Mouse (Mus musculus) heart, embryonic 12.5 days (tissue): ENCODE data around the gene Pla2g4f. TPM values are rescaled to one million over a fixed set of nuclear protein-coding genes. Genes with fewer than 3 reads are reported as not detected.

ENCODE experiments used
- ATAC-seq: fragments of 200-750 bp; cut with Nextera tagmentation; 2 replicates; pipeline ENCODE4 v1.8.0; 2017; ENCODE audit warnings: moderate TSS enrichment, moderate library complexity; ENCODE audit not compliant: insufficient number of reproducible peaks, low FRiP score
- H3K27ac ChIP-seq: fragments of 300-500 bp; sonication (generic); 2 replicates; pipeline ENCODE4 v1.5.1; 2016; ENCODE audit warnings: mild to moderate bottlenecking, moderate library complexity; ENCODE audit not compliant: poor library complexity, severe bottlenecking
- H3K27me3 ChIP-seq: fragments of 300-500 bp; sonication (generic); replicated peaks from 2 replicates; pipeline ENCODE4 v1.6.1; 2016; ENCODE audit warnings: mild to moderate bottlenecking, moderate library complexity
- H3K36me3 ChIP-seq: fragments of 300-500 bp; sonication (generic); 2 replicates; pipeline ENCODE4 v1.6.1; 2016; ENCODE audit warnings: mild to moderate bottlenecking, moderate library complexity
- H3K4me1 ChIP-seq: fragments of 300-500 bp; sonication (generic); replicated peaks from 2 replicates; pipeline ENCODE4 v1.6.1; 2016; ENCODE audit warnings: mild to moderate bottlenecking
- H3K4me2 ChIP-seq: fragments of 300-500 bp; sonication (generic); 2 replicates; pipeline ENCODE4 v1.6.1; 2016; ENCODE audit warnings: mild to moderate bottlenecking, moderate library complexity
- H3K4me3 ChIP-seq: fragments of 300-500 bp; sonication (generic); 2 replicates; pipeline ENCODE4 v1.5.1; 2016; ENCODE audit warnings: mild to moderate bottlenecking
- H3K9ac ChIP-seq: fragments of 300-500 bp; sonication (generic); 2 replicates; pipeline ENCODE4 v1.6.1; 2016; ENCODE audit warnings: mild to moderate bottlenecking, moderate library complexity
- H3K9me3 ChIP-seq: fragments of 300-500 bp; sonication (generic); replicated peaks from 2 replicates; pipeline ENCODE4 v1.6.1; 2016; ENCODE audit warnings: mild to moderate bottlenecking, moderate library complexity
- WGBS: fragments of 180-500 bp; shearing (Covaris S2); methylation state at CpG from one replicate; pipeline ENCODE4 v1.1.7; 2016; 5-methylcytosine and 5-hydroxymethylcytosine counted together
- polyA plus RNA-seq: library from polyadenylated mRNA; unstranded; fragments of >200 nt; fragmentation: Nextera tagmentation; extraction: Ambion mirVana; gene quantifications from 2 replicates; pipeline ENCODE4 v1.2.1, GENCODE M21; 2016

Gene Pla2g4f
- not detected in 2 replicates for polyA plus RNA-seq

DNA sequence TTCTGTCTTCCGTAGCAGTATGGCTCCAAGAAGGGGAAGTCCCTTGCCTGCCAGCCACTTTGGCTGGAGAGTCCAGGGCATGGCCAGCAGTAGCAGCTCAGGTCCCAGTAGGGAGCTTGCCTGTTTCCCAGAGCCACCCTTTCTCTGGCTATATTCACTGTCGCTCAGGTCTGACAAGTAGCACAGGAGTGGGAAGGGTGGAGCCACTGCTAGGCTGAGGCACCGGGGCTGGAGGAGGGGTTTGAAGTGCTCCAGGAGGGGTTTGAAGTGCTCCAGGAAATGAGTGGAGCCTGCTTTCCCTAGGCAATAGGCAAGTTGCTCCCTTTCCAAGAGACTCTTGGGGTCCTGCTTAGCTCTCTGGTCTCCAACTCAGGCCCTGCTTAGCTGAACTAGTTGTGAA is at the start of gene Pla2g4f:
Gene Pla2g4f, minus strand, starts transcription at position 190 of the 400 bp plus-strand sequence.
- H3K9ac ChIP-seq = no peak within 1 kb of the TSS
- no peak for ATAC-seq
- WGBS = 43% methylated on average over 3 of the region's 3 CpGs
- H3K27me3 ChIP-seq = no peaks in the 10 kb centered on the region
- no peak within 1 kb of the TSS for H3K4me3 ChIP-seq
- no peak within 1 kb of the TSS for H3K27ac ChIP-seq
- H3K4me2 ChIP-seq = no peak within 1 kb of the TSS
- H3K36me3 ChIP-seq = peaks cover 36% of the 10 kb centered on the region
- H3K9me3 ChIP-seq = no peaks in the 10 kb centered on the region
- peaks cover 6% of the 10 kb centered on the region; the same call in 1 of the 2 replicates for H3K4me1 ChIP-seq

DNA sequence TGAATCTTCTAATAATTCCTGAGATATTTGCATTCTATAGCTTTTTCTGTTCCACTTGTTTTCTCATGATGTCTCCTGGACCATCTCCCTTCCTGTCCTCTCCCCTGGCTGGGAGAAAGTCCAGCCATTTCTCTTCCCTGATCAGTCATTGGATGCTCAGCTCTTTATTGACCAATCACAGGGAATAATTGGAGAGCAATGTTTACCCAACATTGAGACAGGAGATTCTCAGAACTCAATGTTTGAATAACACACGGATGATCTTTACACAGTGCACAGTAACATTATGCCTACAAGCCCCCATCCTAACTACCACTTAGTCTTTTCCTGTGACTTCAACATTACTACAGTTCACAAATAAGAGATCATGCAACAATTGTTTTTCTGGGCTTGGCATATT is 46.5 kb upstream of the Pla2g4f start:
- Histone ChIP-seq H3K27ac (no peak overlapping the region), H3K4me3 (no peak overlapping the region), H3K27me3 (no peaks in the 10 kb centered on the region), H3K4me1 (no peaks in the 10 kb centered on the region), H3K36me3 (peaks cover 58% of the 10 kb centered on the region), H3K4me2 (no peak overlapping the region), H3K9me3 (no peaks in the 10 kb centered on the region), H3K9ac (no peak overlapping the region)
- 91% methylated on average over 1 of the region's 1 CpGs for WGBS
- no peak for ATAC-seq

DNA sequence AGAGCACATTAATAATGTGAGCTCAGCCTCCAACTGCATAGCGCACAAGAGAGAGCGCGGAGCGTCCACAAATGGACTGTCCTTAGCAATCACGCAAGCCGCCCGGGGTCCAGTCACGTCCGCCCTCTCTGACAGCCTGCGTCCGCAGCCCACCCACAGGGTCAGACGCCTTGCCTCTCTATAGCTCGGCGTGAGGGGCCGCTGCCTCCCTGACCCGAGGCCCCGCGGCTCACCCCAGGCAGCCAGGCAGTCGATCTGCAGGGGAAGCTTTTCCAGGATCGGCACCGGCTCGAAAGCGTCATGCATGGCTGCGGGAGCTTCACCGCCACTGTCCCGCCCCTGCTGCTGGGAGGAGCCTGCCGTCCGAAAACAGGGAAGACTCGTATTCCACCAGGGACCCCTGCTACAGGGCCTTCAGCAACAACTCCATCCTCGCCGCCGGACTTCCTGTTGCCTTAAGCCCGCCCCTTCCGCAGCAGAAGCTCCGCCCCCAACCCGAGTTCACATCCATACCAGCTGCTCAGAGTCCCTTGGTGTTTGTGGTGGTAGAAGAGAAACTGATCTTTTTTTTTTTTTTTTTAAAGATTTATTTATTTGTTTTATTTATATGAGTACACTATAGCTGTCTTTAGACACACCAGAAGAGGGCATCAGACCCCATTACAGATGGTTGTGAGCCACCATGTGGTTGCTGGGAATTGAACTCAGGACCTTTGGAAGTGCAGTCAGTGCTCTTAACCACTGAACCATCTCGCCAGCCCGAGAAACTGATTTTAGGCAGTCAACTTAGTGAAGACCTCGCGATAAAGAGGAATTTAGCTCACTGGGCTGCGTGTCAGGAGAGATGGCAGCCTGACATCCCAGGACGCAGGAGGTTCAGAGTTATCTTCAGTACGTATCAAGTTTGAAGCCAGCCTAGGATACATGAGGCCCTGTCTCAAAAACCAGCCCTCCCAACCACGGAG is 39.0 kb upstream of the Pla2g4f start, which contains the start of gene Vps39:
Gene Vps39, minus strand, starts transcription at position 456 of the 965 bp plus-strand sequence.
- peak; percentile 92 for ATAC-seq
- H3K4me2 ChIP-seq = peak within 1 kb of the TSS; percentile 85

DNA sequence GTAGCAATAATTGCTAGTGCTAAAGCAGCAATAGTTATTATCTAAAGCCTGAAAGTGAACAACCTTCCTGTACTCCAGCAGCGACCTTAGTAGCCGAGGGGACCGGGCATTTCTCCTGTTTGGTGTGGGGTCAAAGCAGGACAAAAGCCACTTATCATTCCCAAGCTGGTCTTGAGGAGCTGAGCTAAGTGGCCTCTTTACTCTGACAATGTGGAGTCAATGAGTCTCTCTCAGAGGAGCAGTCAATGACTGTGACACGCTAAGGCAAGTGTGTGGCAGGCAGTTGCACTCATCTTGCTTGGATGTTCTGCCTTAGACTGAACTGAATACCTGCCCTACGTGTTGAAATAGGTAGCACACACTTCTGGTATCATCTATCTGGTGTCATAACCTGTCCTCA is 37.4 kb upstream of the Pla2g4f start:
- ATAC-seq = no peak
- Histone ChIP-seq H3K9me3 (no peaks in the 10 kb centered on the region), H3K4me3 (no peak overlapping the region), H3K9ac (no peak overlapping the region), H3K27ac (no peak overlapping the region), H3K27me3 (no peaks in the 10 kb centered on the region), H3K4me2 (no peak overlapping the region), H3K4me1 (peaks cover 13% of the 10 kb centered on the region), H3K36me3 (peaks cover 45% of the 10 kb centered on the region)
- WGBS = 49% methylated on average over 5 of the region's 5 CpGs

More for the DNA sequence above, 39.0 kb upstream of the Pla2g4f start, which contains the start of gene Vps39:
- peak within 1 kb of the TSS; percentile 91 for H3K4me3 ChIP-seq
- peaks cover 39% of the 10 kb centered on the region for H3K36me3 ChIP-seq
- no peaks in the 10 kb centered on the region for H3K27me3 ChIP-seq
- H3K27ac ChIP-seq = peak within 1 kb of the TSS; percentile 62; the same call in 1 of the 2 replicates
- WGBS = 11% methylated on average over 44 of the region's 44 CpGs
- H3K9me3 ChIP-seq = no peaks in the 10 kb centered on the region
- H3K9ac ChIP-seq = peak within 1 kb of the TSS; percentile 83
- H3K4me1 ChIP-seq = peaks cover 13% of the 10 kb centered on the region

DNA sequence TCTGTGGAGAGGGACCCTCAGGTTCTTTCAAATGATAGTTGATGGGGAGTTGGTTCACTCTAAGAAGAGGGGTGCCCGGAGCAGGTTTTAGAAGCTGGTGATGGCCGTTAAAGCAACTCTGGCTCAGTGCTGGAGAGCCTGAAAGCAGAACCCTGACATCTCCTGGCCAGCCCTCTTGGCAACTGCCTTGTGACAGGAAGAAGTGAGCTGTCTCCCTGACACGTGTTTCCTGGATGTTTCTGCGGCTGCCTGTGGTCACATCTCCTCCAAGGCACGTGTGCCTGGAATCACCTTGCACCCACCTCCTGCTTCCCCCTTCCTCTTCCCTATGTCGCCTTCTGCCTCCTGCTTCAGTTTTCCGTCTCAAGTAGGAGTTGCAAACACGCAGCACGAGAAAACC is 34.2 kb upstream of the Pla2g4f start:
- H3K27me3 ChIP-seq = no peaks in the 10 kb centered on the region
- no peak overlapping the region for H3K27ac ChIP-seq
- peaks cover 13% of the 10 kb centered on the region for H3K4me1 ChIP-seq
- no peak overlapping the region for H3K4me2 ChIP-seq
- no peak for ATAC-seq
- H3K9ac ChIP-seq = no peak overlapping the region
- H3K9me3 ChIP-seq = no peaks in the 10 kb centered on the region
- H3K36me3 ChIP-seq = peaks cover 53% of the 10 kb centered on the region
- no peak overlapping the region for H3K4me3 ChIP-seq
- 70% methylated on average over 9 of the region's 9 CpGs for WGBS

DNA sequence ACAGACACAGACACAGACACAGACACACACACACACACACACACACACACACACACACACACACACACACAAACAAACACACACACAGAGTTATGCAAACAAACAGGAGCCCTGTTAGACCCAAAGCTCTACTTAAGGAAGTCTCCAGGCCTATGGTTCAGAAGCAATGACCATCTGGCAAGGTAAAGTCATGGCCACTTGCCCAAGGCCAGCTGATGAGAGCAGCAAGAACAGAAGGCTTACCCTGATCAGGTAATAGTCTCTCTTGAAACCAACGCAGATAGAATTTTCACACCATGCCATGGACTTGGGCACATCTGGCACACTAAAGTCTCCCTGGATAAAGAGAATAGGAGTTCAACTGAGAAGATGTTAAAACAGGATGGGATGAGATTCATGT is 27.8 kb upstream of the Pla2g4f start:
- Histone ChIP-seq H3K9me3 (no peaks in the 10 kb centered on the region), H3K4me3 (no peak overlapping the region), H3K9ac (no peak overlapping the region), H3K27ac (no peak overlapping the region), H3K4me2 (no peak overlapping the region), H3K4me1 (no peaks in the 10 kb centered on the region), H3K27me3 (no peaks in the 10 kb centered on the region), H3K36me3 (peaks cover 89% of the 10 kb centered on the region)
- WGBS = 85% methylated on average over 1 of the region's 1 CpGs
- no peak for ATAC-seq

DNA sequence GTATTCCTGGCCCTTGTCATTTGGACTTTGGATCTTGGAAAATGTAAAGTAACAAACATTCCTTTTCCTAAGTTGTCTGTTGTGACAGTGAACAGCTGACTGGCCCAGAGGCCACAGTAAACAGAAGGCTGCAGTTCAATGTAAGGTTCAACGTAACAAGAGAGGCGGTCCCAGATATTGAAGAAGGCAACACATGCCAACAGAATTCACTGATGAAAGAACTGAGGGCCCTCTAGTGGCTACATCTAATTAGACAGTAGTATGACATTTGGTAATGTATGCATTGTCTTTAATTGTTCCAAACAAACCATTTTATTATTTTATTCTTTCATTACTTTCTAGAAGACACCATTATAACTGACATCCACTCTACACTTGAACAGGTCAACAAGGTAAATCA is 23.9 kb upstream of the Pla2g4f start:
- Histone ChIP-seq H3K4me3 (no peak overlapping the region), H3K27ac (no peak overlapping the region), H3K36me3 (peaks cover 85% of the 10 kb centered on the region), H3K9ac (no peak overlapping the region), H3K4me1 (no peaks in the 10 kb centered on the region), H3K27me3 (no peaks in the 10 kb centered on the region), H3K4me2 (no peak overlapping the region), H3K9me3 (no peaks in the 10 kb centered on the region)
- no peak for ATAC-seq
- 79% methylated on average over 2 of the region's 2 CpGs for WGBS

DNA sequence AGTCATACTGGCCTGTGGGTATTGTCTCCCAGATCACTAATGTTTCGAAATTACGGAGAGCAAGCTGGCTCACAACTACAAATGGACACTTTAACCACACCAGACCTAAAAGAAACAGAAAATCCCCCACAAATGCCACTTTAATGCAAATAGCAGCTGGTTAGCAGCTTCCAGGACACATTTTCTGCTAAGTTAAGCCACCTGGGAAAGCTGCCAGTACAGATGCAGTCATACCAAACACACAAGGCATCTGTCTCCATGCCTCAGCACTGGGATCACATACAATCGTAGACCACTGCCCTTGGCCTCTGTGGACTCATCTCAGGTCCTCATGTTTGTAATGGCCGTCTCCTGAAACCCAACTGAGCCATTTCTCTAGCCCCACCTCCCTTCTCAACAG is 17.6 kb upstream of the Pla2g4f start:
- Histone ChIP-seq H3K36me3 (peaks cover 82% of the 10 kb centered on the region), H3K4me3 (no peak overlapping the region), H3K4me2 (no peak overlapping the region), H3K9me3 (no peaks in the 10 kb centered on the region), H3K27ac (no peak overlapping the region), H3K27me3 (no peaks in the 10 kb centered on the region), H3K9ac (no peak overlapping the region), H3K4me1 (no peaks in the 10 kb centered on the region)
- ATAC-seq = no peak
- whole genome bisulfite sequencing = 89% methylated on average over 4 of the region's 4 CpGs

DNA sequence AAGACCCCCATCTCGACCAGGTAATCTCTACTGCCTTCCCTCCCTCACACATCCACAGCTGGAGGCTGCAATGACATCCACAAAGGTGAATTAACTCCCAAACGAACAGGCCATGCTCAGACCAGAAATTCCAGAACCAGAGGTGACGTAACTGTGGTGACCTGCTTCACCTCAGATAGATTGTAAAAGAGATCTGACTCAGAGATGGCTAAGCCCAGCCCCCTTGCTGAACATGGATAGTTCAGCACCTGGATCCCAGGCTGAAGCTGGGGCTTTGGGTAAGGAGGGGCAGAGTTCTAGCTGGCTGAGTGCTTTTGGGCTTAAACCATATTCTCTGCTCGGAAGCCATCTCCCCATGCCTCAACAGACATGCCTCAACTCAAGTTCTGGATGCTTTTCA is 1.1 kb upstream of the Pla2g4f start:
- no peaks in the 10 kb centered on the region for H3K9me3 ChIP-seq
- ATAC-seq = no peak

DNA sequence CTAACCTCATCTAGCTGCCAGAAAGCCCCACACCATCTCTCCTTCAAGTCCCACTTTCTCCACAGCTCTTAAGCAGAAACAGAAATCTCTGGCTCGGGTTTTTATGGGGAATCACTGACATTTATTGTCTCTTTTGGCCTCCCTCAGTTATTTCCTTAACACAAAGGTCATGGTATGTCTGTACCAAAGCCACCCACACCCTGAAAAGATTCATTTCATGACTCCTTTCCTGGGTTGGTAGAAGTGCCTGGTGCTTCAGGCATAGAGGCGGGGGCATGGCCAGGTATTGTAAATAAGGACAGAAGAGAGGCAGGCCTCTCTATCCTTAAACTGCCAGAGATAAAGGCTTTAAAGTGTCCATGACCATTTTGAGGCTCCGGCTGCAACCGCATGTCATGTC is 522 bp upstream of the Pla2g4f start:
- Histone ChIP-seq H3K9ac (no peak overlapping the region), H3K4me2 (no peak overlapping the region), H3K36me3 (peaks cover 41% of the 10 kb centered on the region), H3K9me3 (no peaks in the 10 kb centered on the region), H3K4me1 (peaks cover 6% of the 10 kb centered on the region; the same call in 1 of the 2 replicates), H3K4me3 (no peak overlapping the region), H3K27me3 (no peaks in the 10 kb centered on the region), H3K27ac (no peak overlapping the region)
- WGBS = 77% methylated on average over 4 of the region's 4 CpGs
- no peak for ATAC-seq

More for the DNA sequence above, 1.1 kb upstream of the Pla2g4f start:
- 70% methylated on average over 4 of the region's 4 CpGs for WGBS
- no peak overlapping the region for H3K4me3 ChIP-seq
- no peak overlapping the region for H3K9ac ChIP-seq
- no peaks in the 10 kb centered on the region for H3K27me3 ChIP-seq
- H3K4me1 ChIP-seq = peaks cover 6% of the 10 kb centered on the region; the same call in 1 of the 2 replicates
- no peak overlapping the region for H3K4me2 ChIP-seq
- peaks cover 45% of the 10 kb centered on the region for H3K36me3 ChIP-seq
- H3K27ac ChIP-seq = no peak overlapping the region

DNA sequence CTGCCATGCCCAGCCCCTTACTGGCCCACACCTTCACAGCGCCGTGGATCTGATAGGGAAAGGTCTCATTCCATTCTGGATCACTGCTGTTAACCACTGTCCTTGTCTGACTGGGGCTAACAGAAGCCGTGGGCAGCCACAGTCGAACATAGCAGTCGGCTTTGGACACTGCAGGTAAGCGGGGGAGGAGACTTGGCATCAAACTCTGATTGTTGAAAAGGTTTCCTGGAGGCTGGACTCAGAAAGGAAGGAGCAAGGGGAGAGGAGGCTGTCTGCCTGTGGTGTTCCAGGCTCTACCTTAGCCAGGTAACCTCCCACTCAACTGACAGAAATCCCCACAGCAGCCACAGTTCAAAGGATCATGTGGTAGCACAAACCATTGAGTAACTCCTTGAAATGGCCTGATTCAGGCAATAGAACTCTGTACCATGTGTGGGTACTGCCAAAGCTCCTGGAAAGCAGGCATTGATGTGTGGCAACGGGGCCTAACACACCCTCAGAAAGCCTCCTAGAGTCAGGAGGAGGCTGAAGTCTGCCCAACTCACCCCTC is 1.6 kb downstream of the Pla2g4f start:
- H3K27me3 ChIP-seq = no peaks in the 10 kb centered on the region
- H3K4me2 ChIP-seq = no peak overlapping the region
- H3K27ac ChIP-seq = no peak overlapping the region
- no peak overlapping the region for H3K9ac ChIP-seq
- no peak overlapping the region for H3K4me3 ChIP-seq
- no peak for ATAC-seq
- 82% methylated on average over 7 of the region's 7 CpGs for WGBS
- H3K9me3 ChIP-seq = no peaks in the 10 kb centered on the region
- H3K36me3 ChIP-seq = peaks cover 20% of the 10 kb centered on the region
- H3K4me1 ChIP-seq = peaks cover 6% of the 10 kb centered on the region; the same call in 1 of the 2 replicates
